Mouse (Mus musculus) megakaryocyte progenitor cell, adult 5-6 weeks (primary cell): Measurements from ENCODE around the gene Cacna2d3. TPM values are rescaled to one million over a fixed set of nuclear protein-coding genes. Genes with fewer than 3 reads are reported as not detected.

Experiments used
- ATAC-seq: replicated peaks from 2 replicates; pipeline ENCODE4 v1.8.0; 2016; ENCODE audit warnings: mild to moderate bottlenecking, moderate TSS enrichment, inconsistent platforms; ENCODE audit not compliant: poor library complexity
- total RNA-seq, 2 experiments: library from RNA; stranded (forward) in 1 of 2; stranded (reverse) in 1 of 2; fragments of 157-497, 149-512 nt in 1 of 2; fragments of 200-1000 nt in 1 of 2; gene quantifications; 2 replicates each; pipeline versions ENCODE4 v1.2.3 to v1.2.4; 2015 to 2017

The Cacna2d3 gene
- total RNA-seq, 2 experiments from 2014 or later = not detected

DNA sequence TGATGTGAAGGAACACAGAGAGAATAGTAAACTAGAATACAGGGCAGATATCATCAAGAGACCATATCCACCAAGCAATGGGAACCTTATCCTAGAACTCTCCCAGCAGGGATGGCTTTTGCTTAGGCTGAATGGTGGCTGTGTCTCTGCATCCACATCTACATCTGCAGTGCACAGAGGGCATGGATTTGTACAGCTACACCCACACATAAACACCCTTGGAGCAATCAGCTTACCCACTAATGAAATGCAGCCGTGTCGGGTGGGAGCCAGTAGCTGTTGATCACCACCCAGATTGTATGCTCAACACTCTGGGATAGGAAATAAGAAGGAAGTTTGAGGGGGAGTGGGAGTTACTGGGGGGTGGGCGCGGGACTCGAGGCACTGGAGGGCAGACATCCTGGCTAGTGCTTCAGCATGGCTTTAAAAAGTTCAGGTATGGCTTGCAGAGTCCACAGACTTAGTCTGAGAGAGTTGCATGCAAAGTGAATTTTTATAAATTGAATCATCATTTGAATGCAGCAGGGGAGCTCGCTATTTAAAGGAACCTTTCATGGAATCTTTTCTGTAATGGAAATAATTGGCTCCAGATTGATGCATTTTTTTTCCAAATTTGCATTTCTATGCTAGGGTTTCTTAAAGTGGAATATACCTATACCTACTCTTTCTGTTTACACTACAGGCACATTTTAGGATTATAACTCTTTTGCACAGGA lies 693.1 kb downstream of the Cacna2d3 start:
- ATAC-seq = no peak

DNA sequence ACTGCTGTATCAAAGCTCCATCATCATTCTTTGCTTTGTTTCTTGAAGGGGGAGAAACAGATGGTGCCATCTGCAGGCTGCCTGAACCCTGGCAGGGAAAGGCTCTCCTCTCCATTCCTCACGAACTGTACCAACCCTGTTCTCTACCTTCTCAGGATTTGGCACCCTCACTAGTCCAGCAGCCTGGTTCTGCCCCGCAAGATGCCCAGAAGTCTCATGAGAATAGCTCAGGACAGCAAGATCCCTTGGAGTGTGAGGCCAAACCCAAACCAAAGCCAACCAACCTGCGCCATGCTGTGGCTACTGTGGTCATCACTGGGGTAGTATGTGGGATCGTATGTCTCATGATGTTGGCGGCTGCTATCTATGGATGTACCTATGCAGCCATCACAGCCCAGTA lies 694.4 kb downstream of the Cacna2d3 start:
- ATAC-seq = no peak

DNA sequence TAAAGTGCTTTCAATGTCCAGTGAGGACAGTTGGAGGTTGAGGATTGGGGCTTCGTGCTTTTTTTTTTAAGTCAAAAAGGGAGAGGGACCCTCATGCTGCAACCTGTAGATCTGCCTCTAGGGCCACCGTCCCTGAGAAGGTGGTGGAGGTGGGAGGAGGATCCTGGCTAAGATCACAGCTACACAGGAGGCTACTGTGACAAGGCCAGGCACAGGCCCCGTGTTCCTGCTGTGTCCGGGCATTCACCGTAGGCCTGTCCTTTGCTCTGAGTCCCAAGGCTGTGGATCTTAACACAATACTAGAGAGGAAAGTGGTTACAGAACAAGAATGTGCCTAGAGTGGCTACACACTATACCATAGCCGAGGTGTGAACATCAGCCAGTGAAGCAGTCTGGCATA lies 696.3 kb downstream of the Cacna2d3 start:
- no peak for ATAC-seq

DNA sequence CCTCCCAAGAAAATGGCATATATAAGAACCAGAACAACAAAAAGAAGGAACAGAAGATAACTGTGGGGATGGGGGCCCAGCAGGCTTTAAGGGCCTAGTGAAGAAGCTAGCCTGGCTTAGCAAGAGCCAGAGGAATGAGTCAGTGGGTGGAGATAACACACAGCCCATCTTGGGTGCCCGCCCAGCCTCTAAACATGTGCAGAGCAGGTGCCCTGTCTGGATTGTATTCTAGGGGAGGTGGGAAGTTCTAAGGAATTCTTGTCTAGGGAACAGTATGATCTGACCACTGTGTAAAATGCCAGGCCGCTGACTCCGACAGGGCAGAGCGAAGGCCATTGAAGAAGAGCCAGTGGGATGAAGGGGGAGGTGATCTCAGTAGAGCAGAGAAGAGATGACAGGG lies 698.4 kb downstream of the Cacna2d3 start:
- no peak for ATAC-seq

DNA sequence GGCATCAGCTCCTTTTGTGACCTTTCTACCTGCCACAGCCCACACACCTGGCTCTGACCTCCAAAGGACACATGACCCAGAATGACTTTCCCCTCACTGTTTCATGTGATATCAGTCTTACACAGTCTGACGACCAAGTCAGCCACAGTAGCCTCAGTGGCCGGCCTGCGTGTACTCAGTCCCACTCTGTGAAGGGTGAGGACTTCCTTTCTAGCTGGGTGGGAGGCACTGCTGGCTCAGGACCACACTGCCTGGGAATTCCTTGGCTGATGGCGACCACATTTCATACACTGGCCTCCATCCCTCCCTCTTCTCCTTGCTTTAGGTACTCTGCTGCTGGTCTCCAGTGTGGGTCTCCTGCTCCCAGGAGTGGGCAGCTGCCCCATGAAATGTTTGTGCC lies 700.4 kb downstream of the Cacna2d3 start:
- no peak for ATAC-seq

DNA sequence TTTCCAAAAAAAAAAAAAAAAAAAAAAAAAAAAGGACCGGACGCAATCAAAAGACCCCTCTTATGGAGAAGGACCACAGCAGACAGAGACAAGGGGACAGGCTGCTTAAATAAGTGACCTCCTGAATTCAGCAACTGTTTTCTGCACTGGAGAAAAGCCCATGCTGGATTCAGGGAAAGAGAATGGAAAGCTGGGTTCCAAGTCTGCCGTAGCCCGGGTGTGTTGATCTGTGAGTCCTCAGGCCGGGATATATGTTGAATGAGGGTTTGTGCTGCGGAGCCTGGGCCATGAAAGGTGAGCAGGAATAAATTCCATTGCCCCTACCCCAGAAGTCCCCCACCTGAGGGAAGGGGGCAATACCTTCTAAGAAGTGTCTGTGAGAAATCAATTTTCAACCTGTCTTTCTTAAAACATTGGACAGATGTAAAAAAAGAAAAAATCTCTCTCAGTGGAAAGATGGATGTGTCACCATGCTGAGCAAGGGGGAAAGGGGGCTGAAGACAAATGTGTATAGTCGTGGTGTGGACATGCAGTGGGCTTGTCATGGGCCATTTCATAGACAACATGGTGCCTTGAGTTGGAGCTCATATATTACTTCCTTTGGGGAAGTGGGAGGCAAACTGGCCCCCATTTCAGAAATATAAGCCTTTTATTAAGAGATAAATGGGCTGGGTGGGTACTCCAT lies 703.2 kb downstream of the Cacna2d3 start:
- no peak for ATAC-seq

DNA sequence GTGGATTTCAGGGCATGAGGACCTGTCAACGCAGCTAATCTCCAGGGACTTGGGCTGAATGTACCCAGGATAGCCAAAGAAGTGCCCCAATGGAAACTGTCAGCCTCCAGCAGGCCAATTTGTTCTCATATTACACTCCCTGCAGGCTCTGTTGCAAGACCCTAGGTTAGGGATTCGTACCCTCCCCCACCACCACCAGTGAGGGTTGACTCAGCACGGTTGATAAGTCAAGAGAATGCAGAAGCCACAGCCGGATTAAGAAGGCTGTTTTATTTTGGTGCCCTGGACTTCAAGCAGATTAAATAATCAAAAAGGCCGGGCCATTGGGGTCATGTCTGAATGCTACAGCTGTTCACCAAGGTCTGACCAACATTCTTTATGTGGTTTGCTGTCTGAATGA lies 703.8 kb downstream of the Cacna2d3 start, which contains the start of gene Lrtm1:
TSS of gene Lrtm1 (plus strand) at position 326 of the 400 bp plus-strand sequence.
- ATAC-seq = no peak

DNA sequence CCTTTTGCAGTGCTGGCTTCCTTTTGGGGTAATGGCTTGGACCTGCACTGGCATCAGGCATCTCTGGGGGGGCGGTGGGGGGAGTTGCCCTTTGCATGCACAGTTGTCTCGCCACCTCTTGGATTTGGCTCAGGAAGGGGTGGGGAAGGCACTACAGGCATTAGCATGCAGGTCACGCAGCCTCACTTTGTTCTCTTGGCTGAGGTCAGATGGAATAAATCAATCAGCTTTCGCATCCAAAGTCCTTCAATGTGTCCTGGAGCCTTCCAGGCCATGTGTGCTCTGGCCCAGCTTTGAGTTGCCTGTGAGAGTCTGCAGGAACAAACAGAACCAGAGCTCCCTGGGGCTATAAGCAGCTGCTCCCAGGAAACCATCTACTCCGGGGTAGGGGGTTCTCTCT lies 705.8 kb downstream of the Cacna2d3 start:
- no peak for ATAC-seq

DNA sequence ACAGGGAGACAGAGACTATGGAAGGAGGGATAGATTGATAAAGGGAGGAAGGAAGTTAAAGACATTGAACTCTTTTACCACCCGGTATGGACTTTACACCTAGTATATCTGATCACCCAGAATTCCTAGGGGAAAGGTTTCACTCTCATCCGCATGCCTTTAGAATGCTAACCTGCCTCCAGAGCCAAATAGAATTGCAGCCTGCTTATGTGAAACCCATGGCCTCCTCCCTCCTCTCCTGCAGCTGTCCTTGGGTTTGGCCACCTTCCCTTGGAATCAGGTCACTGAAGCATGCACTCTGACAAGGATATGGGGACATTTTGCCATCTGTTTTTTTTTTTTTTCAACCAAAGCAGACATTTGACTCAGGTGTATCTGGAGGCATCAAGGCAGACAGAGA lies 707.0 kb downstream of the Cacna2d3 start:
- no peak for ATAC-seq

DNA sequence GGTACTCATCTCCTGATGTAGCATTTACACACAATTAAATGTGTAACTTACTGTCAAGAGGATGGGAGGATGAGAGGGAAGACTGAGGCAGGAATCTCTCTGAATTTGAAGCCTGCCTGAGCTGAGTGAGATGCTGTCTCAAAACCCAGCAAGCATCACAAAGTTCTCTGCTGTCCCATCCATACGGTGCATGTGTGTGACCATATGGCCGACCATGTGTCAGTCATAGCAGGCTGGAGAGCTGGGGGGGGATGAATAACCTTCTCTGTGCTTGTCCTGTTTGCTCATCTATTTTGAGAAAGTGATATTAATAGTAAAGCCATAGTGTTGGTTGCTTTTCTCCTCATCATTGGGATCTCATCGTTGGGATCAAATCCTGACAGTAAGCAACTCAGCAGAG lies 708.5 kb downstream of the Cacna2d3 start:
- ATAC-seq = no peak

DNA sequence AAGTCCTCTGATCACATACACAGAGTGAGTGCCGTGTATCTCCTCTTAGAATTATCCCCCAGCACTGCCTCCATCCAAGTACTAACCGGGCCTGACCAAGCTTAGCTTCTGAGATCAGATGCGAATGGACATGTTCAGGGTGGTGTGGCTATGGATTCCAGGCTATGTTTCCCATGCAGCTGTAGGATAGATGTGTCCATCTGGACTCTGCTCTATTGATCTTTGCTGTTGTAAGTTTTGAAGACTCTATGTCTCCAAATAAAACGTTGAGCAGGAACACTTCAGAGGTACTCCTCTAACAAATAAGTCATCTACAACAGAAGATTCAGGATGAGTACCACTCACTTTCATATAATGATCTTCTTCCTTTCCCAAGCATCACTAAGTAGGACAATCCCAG lies 712.0 kb downstream of the Cacna2d3 start:
- ATAC-seq = no peak

DNA sequence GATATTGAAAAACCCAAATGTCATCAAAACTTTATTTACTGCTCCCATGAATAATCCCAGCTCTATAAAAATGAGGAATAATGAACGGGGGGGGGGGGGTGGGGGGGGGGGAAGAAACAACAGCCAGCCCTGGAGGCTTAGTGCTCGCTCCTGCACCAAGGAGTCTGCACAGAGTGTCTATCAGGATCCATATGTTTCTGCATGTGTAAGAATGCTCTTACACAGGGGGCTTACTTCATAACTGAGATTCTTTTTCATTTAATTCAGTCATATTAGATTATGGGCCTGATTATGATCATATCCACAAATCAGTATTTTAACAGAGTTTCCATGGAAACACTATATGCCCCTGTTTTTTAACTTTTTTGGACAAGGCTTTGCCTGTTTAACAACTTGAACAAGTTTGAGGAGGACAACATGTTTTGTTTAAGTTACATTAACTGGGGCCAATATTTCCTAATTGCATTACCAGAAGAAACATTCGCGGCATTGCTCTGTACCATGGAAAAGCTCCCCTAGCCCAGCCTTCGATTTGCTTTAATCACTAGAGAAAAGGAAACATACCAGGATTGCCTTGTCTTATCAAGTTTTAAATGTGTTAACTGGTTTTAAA lies 716.3 kb downstream of the Cacna2d3 start:
- no peak for ATAC-seq

DNA sequence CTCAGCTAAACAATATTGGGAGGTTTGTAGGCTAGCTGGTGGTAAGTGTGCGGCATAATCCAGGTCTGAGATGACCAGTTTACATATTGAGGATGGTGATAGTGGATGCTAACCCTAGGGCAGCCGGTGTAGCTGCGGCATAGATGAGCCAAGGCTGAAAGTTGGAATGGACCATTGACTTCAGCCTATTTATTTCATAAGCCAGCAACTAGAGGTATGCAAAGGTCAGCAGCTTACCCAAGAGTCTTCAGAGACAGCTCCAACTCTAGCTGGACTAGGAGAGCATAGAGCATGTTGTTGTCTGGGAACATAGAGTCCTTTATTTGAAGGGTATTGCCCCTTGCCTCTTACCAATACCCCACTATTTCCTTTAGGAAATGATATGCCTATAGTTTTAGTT lies 725.1 kb downstream of the Cacna2d3 start:
- ATAC-seq = no peak

DNA sequence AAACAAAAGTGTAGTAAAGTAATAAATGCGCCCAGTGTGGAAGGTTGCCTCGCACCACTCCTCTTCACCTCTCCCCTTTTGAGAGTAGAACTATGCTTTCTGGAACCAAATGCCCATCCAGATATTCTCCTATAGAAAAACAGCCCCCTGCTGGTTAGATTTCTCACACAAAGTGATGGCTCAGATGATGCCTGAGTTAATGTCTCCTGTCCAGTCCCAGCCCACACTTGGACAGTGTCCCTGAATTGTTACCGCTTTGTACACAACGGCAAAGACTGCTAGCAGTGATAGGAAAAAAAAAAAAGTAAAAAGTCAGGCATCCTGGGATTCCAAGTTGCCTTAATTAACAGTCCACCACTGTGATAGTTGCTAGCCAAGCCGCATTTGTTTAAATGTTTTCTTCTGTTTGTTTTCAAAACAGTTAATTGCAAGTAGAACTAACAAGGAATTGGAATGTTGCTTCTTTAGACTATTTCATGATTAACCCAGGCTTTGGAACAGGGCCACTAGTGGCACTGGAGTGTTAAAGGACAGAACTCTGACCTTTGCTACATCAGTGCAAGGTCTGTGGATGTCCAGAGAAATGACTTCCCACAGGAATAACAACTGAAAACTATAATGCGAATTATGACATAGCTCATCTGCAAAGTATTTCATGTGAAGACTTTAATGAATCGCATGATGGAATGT lies 733.3 kb downstream of the Cacna2d3 start:
- no peak for ATAC-seq

DNA sequence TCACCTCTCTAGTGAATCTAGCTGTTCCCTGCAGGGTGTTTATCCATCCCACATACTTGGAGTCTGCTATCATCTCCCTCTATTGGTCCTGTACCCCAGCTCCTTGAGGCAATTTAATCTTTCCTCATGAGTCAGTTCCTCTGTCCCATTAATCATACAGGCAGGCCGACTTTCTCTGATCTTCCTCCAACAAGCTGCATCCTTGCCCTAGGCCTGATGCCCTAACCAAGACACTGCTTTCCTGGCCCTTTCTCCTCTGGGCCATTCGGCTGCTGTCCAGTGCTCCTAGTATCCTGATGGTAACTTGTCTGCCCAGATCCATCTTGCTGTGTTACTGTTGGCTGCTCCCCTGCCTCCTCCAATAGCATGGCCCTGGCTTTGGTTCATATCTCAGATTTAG lies 737.4 kb downstream of the Cacna2d3 start:
- ATAC-seq = no peak

DNA sequence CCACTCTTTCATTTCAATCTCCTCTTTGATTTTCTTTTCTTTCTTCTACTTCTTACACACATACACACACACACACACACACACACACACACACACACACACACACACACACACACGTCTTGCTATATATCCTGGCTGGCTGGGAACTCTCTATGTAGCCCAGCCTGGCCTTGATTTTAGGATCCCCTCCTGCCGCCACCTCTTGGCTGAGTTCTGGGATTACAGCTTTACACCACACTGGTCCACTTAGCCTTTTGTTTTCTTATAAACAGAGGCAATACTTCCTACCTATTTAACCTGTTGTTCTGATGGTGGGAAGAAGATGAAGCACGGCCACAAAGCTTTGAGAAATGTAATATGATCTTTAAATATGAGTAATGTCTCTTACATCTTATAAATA lies 741.2 kb downstream of the Cacna2d3 start:
- ATAC-seq = no peak

DNA sequence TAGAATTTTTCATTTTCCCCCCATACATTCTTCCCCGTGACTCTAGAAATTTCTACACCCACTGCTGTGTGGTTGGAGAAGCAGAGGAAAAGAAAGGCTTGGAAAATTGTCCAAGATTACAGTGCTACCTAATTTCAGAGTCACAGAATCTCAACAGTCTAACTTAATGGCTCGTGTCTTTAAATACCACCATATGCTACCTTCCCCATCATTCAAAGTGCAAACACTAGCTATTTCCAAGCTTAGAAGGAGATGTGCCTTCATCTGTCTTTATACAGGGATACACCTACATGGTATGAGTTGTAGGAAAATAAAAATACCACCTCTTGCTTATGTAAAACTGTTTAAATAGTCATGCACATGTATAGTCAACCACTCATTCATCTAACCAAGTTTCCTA lies 742.4 kb downstream of the Cacna2d3 start:
- ATAC-seq = no peak

DNA sequence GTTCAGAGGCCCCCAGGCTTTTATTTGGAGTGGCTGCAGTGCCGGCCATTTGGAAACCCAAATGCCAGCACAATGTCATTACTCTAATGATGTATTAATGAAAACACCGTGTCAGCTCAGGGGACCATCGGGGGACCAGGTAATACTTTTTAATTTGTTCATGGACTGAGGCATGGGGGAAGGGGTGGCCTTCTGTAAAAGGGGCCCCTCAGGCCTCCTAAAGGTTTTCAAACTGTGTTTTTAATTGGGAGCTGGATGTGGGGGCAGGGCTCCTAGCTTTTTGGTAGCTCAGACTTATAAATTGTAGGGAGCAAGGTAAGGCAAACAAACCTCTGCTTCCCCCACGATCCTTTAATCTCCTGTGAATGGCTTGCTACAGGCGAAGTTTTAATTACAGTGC lies 749.0 kb downstream of the Cacna2d3 start:
- no peak for ATAC-seq

DNA sequence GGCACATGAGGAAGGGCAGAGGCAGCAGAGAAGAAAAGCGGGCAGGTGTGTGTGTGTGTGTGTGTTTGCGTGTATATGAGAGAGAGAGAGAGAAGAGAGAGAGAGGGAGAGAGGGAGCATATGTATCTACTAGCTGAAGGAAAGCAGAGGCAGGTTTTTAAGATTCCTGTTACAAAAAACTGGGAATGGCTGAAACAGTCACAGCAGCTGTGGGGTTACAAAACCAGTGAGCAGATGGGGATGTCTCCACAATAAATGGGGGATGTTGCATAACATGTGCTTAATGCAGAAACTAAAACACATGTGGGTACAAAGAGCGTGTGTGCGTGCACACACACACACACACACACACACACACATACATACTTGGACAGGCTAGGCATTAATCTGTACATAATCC lies 752.4 kb downstream of the Cacna2d3 start:
- no peak for ATAC-seq

DNA sequence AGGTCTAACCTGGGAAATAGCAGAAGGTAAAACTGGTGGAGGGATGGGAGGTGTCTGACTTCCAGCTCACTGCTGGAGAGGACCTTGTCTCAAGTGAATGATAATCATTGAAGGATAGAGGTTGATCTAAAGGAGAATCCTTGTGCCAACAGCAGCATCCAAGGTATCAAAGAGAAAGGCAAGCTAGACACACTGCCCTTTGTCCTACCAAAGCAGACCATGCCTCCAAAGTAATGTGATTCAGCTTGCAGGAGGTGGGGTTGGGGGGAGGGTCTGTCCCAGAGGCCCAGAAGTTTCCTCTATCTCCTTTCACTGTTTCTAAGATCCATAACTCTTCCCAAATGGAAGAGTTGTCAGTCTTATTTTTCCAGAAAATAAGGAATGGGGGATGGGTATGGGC lies 754.8 kb downstream of the Cacna2d3 start:
- no peak for ATAC-seq

DNA sequence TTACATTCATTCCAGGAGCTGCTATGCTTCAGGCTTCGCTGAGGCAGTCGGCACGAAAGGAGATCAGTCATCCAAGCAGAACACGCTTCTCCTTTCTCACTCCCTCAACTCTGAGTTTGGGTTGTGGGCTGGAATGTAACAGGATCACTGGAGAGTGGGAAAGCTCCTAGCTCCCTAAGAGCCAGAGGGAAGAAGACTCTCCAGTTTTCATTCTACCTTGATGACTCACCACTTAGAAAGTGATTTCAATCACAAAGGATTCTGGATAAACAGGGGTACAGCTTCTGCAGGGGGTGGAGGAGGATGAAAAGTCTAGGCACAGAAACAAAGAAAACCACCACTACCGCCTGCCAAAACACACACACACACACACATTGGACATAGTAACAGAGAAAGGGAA lies 760.3 kb downstream of the Cacna2d3 start:
- no peak for ATAC-seq

DNA sequence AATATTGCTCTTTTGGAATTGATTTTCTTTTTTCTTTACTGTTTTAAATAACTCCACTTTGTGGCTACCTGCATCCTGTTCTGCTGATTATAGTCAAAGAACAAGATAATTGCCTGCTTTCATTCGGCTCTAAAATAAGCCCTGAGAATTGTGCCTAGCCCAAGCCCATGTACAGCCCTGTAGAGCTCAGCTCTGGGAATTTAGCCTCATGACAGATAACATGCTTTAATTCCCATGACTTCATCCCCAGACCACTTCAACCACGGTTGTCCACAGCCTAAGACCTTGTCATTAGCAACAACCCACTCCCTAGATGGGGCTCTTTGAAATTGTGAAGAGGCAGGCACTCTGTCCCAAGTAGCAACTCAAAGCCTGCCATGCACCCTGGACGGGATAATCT lies 762.6 kb downstream of the Cacna2d3 start:
- no peak for ATAC-seq
